Mouse (Mus musculus): ENCODE measurements around the gene Mcf2l. TPM values are rescaled to one million over a fixed set of nuclear protein-coding genes. Genes with fewer than 3 reads are reported as not detected.

Gene Mcf2l
- 26.9 and 27.1 TPM in 2 replicates for total RNA-seq (2021)
- long read RNA-seq, partial matches to known transcripts = 0 of 2 reads
- long read RNA-seq, other reads (novel, unspliced or antisense) = 2 of 2 reads

DNA sequence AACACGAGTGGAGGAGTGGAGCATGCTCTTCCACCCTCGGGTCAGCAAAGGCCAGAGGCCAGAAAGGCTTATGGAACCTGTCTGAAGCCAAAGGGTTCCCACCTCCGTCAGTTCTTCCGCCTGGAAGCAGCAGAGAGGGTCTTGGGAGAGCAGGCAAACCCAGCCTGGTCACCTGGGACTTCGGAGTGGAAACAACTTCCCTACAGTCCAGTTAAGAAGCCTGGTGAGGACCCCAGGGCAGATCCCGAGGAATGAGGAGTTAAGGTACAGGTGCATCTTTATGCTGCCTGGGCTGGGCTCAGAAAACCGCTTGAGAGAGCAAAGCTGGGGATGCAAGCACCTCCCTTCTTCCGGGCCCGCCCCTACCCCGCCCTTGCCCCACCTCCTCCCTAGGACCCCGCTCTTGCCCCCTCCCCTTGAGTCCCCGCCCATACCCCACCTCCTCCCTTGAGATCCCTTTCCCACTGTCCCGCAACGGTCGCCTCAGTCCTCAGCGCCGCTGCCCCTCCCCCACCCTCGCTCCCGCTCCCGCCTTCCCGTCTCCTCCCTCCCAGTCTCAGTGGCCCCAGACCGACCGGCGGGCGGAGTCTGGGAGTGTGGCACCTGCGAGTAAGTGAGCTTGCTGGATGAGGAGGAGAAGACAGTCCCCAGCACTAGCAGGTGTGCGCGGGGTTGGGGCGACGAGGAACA, at the start of gene Mcf2l:
Gene Mcf2l, plus strand, starts transcription at position 450 of the 690 bp plus-strand sequence.
- DNase-seq = peak; percentile 61

DNA sequence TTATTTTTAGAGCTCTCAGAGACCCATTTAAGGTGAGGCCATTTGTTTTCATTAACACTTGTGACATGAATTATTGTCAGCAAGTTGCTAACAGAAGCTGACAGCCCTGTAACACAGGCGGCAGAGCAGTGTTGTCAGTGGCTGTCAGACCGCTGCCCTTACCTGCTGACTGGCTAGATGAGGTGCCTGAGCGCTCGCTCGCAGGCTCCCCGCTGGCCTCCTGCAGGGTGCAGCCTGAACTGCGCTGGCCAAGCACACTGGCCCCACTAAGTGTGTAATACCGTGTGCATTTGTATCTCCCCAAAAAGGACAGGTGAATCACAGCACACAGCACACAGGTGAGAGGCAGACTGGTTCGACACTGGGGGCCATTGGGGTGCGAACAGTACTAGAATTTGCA, 49.0 kb upstream of the Mcf2l start:
- no peak for DNase-seq

DNA sequence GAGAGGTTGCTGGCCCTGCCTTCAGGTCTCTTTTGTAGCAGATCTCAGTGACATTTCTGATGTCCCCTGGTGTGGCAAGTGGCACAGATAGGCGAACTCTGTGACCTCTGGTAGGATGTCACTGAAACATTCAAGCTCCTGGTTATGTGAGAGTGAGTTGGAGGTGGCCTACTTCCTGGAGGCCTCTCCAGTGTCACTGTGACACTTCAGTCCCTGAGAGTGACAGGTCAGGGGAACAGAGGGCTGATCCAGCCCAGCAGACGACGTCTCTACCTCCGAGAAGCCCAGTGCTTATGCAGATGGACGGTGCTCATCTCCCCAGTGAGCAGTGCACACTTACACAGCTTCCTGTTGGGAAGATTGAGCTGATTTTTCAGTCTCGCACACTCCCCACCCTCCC, 48.4 kb upstream of the Mcf2l start:
- DNase-seq = no peak

DNA sequence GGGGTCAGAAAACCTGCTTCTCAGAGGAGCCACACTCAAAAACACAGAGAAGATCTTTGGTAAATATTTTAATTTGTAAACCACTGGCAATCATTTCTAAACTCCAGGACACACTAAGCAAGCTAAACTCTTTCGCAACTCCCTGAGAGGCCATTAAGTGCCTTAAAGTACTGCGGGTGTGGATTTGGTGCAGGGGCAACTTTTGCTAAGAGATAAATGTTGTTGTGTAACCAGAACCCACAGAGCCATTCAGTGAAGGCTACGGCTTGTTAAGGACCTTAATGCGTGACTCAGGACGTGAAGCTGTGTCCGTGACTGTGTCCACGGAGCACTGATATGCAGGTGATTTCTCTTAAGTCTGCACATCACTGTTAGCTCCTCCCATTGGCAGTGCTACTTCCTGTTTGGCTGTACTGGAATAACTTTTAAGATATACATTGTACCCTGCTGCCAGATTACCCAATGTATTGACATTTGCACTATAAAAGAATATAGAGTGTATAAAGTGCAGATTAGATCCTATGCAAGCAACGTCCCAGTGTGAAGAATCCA, 47.8 kb upstream of the Mcf2l start:
- DNase-seq = no peak

DNA sequence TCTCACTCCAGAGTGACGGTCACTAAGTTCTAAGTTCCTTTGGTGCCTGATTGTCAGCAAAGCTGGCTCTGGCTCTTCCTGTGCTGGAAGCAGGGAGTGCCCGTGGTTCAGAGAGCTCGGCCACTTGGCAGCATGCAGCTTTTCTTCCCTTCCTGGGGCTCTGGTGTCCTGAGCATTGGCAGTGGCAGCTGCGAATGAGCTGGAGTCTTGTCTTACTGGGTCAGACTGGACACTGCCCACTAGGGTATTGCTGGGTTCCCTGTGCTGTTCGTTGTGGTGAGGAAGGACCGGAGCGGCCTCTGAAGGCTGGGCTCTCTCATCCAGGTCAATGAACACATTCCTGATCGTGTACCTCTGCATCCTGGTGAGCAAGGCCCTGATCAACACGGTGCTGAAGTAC, 46.5 kb upstream of the Mcf2l start:
- DNase-seq = no peak

DNA sequence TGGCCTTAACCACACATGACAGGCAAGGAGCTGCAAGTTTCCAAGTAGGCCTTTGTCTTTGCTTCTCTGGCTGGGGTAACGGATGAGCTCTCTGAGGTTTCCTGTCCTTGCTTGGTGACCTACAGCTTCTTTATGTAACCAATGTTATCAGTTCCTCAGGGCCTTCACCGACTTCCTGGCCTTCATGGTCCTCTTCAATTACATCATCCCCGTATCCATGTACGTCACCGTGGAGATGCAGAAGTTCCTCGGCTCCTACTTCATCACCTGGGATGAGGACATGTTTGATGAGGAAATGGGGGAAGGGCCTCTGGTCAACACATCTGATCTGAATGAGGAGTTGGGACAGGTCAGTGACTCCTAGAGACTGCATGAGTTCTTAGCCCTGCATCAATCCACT, 45.3 kb upstream of the Mcf2l start:
- no peak for DNase-seq

DNA sequence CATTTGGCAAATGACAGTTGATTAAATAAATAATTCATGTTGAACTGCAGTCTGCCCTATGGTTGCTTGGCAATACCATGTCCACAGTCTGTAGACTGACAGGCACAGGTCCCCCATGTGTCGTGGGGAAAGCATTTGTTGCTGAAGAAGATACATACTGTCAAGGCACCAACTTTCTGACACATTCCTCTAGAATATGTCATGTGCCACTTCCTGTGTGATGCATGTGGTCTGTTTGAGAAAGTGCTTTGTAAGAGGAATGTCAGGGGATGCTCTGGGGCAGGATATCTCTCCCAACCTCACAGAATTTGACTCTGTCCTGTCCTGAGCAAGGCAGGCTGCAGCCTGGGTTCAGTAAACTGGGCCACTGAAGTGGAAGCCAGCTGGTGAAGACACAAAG, 44.2 kb upstream of the Mcf2l start:
- DNase-seq = no peak

DNA sequence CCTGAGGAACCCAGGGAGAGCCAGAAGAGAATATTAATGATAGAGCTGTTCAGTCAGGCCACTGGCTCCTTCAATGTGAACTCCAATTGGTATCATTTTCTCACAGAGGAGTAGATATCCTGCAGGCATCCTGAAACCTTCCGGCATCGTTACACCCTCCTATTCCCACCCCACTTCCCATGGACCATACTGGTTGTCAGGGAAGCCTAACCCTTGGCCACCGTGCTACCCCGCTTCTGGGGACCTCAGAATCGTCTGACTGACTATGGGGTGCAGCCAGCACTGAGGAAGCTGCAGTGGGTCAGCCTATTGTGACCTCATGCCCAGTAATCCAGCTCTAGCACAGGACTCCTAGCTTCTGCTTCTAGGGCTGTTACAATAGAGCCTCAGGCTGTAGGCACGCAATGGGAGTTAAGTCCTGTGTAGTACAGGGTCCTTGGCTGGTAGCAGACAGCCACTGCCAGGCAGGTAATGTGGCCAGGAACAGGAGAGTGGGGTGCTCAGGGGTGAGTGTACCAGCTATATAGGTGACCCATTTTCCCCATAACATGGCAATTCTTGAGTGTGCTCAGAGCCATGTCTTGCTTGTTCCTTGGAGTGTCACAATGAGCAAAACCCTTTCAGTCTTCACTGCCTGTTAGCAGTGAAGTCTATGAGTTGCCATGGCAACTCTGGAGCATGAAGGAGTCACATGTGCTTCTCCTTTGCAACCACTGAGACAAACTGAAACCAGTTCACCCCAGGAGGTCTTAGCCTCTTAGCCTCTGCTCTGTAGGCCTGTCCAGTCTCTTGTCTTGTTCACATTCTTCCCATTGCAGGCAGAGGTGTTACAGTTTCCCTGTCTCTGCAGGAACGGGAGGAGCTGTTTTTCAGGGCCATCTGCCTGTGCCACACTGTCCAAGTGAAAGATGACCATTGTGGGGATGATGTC, 41.7 kb upstream of the Mcf2l start:
- no peak for DNase-seq

DNA sequence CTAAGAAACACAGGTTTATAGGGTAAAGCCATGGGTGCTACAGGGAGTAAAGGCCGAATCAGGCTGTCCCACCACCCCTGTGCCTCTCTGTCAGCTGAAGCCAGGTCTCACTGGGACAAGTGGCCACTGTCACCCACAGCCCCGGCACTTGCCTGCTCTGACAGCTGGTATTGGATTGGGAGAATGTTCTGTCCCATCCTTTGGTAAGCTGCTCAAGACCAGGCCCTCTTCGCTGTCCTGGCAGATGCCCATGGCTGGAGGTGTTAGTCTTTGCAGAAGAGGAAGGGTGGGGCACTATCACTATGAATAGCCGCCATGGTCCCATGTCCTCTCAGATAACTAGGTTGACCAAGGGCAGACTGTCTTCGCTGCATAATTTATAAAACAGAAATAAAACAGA, 40.0 kb upstream of the Mcf2l start:
- no peak for DNase-seq

DNA sequence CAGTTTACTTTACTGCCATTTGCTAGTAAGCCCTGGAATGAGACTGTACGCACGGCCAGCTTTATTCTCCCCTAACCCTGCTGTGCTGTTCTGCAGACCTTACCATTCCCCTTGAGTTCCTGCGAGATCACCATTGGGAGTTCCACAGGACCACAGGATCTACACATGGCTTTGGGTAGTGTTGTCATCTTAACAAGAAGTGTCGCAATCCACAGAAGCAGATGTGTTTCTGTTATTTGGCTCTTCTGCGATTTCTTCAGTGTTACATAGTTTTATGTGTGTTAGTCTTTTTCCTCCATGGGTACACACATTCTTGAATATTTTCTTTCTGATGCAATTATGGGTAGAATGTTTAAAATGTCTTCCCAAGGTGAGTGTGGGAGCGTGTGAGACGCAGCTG, 32.8 kb upstream of the Mcf2l start:
- DNase-seq = no peak

DNA sequence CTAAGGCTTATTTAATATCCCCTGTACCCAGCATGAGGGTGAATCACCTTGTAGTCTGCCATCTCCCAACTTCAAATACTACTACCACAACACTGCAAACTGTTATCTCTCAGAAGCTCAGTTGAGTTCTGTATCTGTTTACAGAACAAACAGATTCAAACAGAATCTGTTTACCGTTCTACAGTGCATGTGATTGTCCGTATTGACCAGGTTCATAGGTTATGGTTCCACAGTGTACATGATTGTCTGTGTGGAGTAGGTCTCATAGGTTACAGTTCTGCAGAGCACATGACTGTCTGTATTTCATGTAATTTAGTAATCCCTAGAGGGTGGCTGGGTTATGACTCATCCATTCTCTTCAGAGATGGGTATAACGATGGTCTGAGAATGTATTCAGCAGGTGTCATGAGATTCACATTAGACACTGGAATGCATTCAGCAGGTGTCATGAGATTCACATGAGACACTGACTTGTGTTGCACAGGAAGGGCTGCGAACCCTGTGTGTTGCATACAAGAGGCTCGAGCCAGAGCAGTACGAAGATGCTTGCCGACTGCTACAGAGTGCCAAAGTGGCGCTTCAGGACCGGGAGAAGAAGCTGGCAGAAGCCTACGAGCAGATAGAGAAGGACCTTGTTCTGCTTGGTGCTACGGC, 31.1 kb upstream of the Mcf2l start:
- DNase-seq = no peak

DNA sequence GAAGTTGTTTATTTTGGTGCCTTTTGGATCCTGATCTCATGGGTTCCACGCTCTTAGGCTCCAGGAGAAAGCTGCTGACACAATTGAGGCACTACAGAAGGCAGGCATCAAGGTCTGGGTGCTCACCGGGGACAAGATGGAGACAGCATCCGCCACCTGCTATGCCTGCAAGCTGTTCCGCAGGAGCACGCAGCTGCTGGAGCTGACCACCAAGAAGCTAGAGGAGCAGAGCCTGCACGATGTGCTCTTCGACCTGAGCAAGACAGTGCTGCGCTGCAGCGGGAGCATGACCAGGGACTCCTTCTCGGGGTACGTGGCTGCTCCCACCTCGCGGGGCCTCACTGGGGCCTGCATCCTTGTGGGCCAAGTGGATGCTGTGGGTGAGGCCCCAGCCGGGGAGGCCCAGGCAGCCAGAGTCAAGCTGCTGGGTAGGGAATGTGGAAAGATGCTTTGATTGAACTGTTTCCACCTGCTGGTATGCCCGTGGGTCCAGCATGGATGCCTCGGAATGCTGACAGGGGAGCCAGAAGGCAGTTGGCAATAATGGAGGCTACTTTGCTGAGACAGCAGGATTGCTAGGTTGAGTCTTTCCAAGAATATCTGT, 29.2 kb upstream of the Mcf2l start:
- DNase-seq = no peak

DNA sequence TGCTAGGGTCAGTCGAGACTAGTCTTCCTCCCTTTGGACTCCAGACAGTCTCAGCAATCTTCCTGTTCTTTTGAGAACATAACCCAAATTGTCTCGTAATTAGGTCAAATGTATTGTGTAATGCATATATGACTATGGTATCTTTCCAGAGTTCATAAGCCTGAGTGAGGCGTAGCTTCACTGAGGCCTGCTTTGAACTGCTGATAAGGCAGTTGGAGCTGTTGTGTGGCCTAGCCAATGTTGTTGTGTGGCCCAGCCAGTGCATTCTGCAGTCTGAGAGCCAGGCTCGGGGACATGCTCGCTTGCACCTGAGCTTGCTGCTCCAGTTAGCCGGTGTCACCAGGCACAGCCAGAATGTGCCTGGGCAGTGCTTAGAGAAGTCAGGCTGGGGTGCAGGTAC, 27.2 kb upstream of the Mcf2l start:
- DNase-seq = no peak

DNA sequence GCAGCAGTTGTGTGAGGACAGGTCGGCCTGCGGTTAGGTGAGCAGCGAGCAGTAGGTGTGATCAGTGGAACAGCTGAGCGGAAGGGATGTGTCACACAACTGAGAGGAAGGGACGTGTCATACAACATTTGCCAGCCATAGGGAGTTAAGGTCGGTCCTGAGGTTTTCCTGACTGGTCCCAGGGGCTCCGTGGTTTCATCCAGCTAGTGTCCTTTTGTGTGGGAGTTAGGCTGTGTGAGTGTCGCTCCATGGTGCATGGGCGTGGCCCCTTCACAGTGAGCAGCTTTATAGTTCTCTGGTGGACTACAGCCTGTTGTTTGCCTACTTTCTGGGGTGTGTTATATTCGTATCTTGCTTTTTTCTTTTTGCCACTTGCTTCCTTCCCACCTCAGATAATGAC, 22.4 kb upstream of the Mcf2l start:
- DNase-seq = no peak

DNA sequence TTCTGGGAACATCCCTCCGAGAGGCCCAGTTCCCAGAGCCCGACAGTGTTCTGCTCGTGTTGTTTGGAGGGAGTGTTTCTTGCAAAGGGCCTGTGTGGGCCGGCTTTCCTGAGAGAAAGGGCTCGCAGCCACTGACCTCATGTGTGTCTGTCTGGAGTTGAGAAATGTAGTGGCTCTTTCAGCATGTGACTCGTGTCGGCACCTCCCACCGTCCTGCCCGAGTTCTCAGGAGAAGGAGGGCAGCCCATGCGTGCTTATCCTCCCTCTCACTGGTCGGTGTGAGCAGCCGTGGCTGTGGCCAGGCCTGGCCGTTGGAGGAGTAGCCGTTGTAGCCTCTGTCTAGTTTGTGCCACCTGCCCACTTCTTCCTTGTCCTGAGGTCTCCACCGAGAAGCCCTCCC, 17.6 kb upstream of the Mcf2l start:
- DNase-seq = no peak

DNA sequence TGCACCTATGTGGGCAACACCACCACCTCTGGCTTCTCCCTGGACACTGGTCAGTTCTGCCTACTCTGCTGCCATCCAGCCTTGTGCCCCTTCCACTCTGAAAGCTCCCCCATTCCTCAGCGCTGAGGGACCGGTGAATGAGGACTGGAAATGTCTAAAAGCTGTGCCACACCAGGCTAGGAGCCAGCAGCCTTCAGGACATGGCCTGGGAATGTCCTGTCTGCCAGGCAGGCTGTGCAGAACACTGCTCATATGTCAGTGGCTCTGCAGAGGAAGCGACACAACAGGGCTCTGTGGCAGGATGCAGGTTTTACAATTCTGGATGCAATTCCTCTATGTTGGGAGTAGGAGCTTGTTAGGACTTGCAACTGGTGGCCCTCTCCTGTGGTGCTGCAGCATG, 10.5 kb upstream of the Mcf2l start:
- no peak for DNase-seq

DNA sequence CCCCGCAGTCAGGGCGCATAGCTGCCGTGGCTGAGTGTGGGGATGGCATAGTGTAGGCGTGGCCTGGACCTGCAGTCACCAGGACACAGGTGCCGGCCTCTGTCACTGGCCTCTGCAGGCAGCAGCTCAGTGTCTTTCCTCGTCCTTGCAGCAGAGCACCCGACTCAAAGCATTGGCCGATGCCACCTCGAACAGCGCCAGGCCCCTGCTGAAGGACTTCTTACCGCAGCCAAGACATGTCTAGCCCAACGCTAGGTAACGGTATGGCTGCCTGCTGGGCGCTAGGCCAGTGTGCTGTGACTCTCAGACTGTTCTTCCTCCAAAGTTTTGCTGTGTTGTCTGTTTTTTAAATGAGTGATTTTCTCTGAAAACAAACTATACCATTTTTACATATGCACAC, 10.0 kb upstream of the Mcf2l start:
- DNase-seq = no peak

DNA sequence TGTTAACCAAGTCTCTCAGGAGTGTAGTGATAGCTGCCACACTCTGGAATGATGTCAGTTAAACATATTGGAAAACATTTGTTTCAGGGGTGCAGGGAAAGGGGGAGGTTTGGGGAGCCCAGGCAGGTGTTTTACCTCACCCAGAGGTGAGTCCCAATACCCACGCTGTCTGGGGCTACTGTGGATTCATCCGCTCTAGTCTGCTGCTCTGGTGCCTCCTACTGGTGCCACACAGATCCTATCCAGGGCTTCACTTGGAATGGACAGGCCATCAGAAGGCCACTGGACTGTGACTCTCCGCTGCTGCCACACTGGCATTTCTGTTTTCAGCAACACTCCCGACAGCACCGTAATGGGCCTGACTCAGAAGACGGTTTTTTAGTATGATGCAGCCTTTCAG, 7.8 kb upstream of the Mcf2l start:
- DNase-seq = no peak

DNA sequence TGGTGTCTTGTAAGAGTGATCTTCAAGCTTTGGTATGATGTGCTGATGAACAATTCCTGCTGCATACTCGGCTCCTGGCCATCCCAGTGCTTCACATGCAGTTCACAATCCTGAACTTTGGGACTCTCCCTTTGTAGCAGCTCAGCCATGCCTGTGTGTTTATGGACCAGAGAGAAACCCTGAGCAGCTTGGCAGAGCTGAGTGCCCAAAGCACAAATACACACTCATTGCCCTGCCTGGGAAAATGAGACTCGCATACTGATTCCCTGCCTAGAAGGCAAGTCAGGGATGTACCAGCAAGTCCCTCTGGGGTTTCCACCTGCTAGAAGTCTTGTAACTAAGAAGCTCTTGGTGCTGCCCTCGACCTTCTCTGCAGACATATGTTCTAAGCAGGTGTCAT, 3.9 kb upstream of the Mcf2l start:
- DNase-seq = no peak

DNA sequence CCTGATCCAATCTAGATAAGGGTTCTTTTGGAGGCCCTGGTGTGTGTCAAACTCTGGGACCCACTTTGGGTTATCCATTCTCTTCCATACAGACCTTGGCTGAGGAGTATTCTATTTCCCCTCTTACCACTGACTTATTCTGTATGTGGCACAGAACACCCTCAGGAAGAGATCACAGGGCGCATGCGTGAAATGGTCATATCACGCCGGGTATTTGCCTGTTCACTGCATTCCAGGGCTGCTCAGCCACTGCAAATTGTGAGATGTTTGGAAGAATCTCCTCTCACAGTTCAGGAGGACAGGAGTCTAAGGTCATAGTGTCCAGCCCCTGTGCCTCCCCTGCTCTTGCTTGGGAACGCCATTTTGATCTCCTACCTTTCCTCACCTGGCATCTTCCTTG, 3.0 kb upstream of the Mcf2l start:
- no peak for DNase-seq

DNA sequence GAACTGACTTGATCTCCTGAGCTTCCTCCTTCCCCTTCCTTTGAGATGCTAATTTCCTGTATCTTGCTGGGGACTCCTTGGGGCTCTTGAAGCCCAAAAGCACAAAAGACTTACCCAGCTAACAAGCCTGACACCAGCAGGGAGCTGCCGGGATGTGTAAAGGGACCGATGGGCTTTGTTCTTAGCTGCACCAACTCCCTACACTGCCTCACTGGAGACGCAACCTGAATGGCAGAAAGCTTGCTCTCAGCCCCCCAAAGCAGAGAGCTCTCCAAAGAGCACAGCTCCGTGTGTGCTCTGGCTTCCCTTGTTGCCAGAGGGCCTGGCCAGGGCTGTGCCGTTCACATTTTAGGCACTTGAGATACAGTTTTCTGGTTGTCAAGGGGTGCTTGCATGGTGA, 2.1 kb upstream of the Mcf2l start:
- DNase-seq = no peak

DNA sequence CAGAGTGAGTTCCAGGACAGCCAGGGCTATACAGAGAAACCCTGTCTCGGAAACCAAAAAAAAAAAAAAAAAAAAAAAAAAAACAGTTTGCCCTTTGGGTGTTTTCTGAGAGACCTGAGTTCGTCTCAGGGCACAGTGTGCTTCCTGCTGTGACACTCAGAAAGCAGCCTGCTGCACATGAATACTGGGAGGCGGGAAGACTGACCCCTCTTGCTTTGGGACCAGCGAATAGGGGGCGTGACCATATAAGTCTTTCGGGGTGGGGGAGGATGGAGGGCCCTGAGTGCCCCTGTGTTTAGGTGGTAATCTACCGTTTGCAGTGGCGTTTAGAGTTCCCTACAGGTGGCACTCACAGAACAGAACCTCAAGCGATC, 636 bp upstream of the Mcf2l start:
- DNase-seq = no peak
